Comparison of ENCODE assay signal across 8 mouse cellular contexts in the genomic region with DNA sequence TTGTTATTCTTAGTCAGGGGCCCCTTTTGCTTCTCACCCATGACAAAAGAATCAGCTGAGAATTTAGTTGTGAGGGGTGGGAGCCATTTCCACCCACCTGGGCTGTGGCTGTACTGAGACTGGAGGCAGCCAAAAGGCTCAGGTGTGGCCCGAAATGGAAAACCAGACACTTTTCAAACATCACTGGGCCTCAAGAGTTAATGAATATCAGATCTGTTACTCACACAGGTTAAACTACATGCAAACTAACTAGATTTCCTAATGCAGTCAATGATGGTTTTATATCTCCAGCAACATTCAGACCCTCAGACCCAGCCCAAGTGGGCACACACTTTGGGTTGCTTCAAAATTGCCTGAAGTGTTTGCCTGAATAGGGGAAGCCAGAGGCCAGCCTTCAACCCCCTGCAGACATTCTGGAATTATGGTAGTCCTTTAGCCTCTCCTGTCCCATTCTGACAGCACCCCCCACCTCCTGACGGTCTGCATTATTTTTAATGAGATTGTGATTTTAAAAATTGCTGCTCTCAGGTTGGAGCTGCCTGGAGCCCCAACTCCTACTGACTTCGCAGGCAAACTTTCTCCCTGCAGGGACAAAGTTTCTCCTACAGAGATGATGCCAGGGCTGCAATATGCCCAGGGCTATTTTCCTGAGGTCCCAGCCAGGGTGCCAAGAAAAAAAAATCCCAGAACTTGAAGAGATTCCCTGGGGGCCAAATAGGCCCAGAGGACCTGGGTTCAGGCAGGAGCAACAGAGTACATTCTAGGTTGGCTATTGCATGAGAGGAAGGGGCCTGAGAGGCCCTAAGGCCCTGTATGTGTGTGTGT. TPM values are rescaled to one million over a fixed set of nuclear protein-coding genes. Genes with fewer than 3 reads are reported as not detected.
DNase-seq lines count a peak whose midpoint lies in the region; ATAC-seq and TF ChIP-seq lines count a peak whose summit lies in the region.

No protein-coding gene starts in this region.

- H3K4me1 ChIP-seq in lung, embryonic 14.5 days (ENCODE audit: insufficient read depth) = peaks cover 3% of the 10 kb centered on the region
- peaks cover 16% of the 10 kb centered on the region; the same call in 1 of the 2 replicates for H3K4me1 ChIP-seq in forebrain, embryonic 13.5 days
- H3K4me1 ChIP-seq in limb, embryonic 11.5 days (ENCODE audit: control insufficient read depth, insufficient read depth, low read length) = peaks cover 9% of the 10 kb centered on the region
- peaks cover 17% of the 10 kb centered on the region for H3K4me1 ChIP-seq in olfactory bulb, adult 2 months (ENCODE audit: control insufficient read depth, insufficient read depth, low read length)

- peak overlapping the region; percentile 100 for H3K27ac ChIP-seq in lung, embryonic 14.5 days (ENCODE audit: low read depth)
- H3K27ac ChIP-seq in forebrain, embryonic 13.5 days = peak overlapping the region; percentile 99
- H3K27ac ChIP-seq in limb, embryonic 11.5 days (replicated peaks; ENCODE audit: low read depth, low read length) = peak overlapping the region; percentile 72; the same call in 1 of the 2 replicates
- H3K27ac ChIP-seq in olfactory bulb, adult 2 months (ENCODE audit: insufficient read depth, low read depth, low read length) = no peak overlapping the region

- no peaks in the 10 kb centered on the region for H3K27me3 ChIP-seq in lung, embryonic 14.5 days (ENCODE audit: insufficient read depth, low read length)
- peaks cover 74% of the 10 kb centered on the region for H3K27me3 ChIP-seq in forebrain, embryonic 13.5 days
- no peaks in the 10 kb centered on the region for H3K27me3 ChIP-seq in limb, embryonic 11.5 days (ENCODE audit: control insufficient read depth, insufficient read depth, low read length)

- intact Hi-C loops in left cerebral cortex, postnatal 10 days (cut with DNase I) = no loop called here

- H3K4me2 ChIP-seq in lung, embryonic 14.5 days = peak overlapping the region; percentile 69
- peak overlapping the region; percentile 70 for H3K4me2 ChIP-seq in forebrain, embryonic 13.5 days
- peak overlapping the region; percentile 92 for H3K4me2 ChIP-seq in limb, embryonic 11.5 days (ENCODE audit: low read depth, severe bottlenecking)

- peaks cover 69% of the 10 kb centered on the region for H3K36me3 ChIP-seq in lung, embryonic 14.5 days (ENCODE audit: insufficient read depth)
- H3K36me3 ChIP-seq in forebrain, embryonic 13.5 days (ENCODE audit: poor library complexity, severe bottlenecking) = peaks cover 12% of the 10 kb centered on the region
- no peaks in the 10 kb centered on the region for H3K36me3 ChIP-seq in limb, embryonic 11.5 days (ENCODE audit: control insufficient read depth, insufficient read depth, low read length)

- WGBS in lung, embryonic 14.5 days = 6% methylated on average over 3 of the region's 3 CpGs
- WGBS in forebrain, embryonic 13.5 days = 41% methylated on average over 3 of the region's 3 CpGs
- WGBS in limb, embryonic 11.5 days = 19% methylated on average over 3 of the region's 3 CpGs
- WGBS in olfactory bulb, adult 2 months = 65% methylated on average over 3 of the region's 3 CpGs

- DNase-seq in lung, embryonic 14.5 days = peak; percentile 37
- DNase-seq in lung, adult 18-20 months = no peak
- DNase-seq in limb, embryonic 11.5 days (ENCODE audit: low spot score) = no peak
- DNase-seq in urinary bladder, postnatal 14 days (ENCODE audit: low spot score) = no peak
- no peak for DNase-seq in left cerebral cortex, postnatal 10 days (ENCODE audit: extremely low spot score in 1 of 2, low spot score in 2 of 2)

- peak overlapping the region; percentile 100 for H3K9ac ChIP-seq in lung, embryonic 14.5 days
- peak overlapping the region; percentile 94 for H3K9ac ChIP-seq in forebrain, embryonic 13.5 days
- peak overlapping the region; percentile 99 for H3K9ac ChIP-seq in limb, embryonic 11.5 days (ENCODE audit: low read length)

- no peak for TF ChIP-seq POLR2A in olfactory bulb, adult 2 months (IDR thresholded peaks at IDR 0.05; ENCODE audit: insufficient read depth, low read depth, low read length)

- TF ChIP-seq CTCF in lung, embryonic 14.5 days (IDR thresholded peaks at IDR 0.05; ENCODE audit: low read depth) = no peak
- no peak for TF ChIP-seq CTCF in olfactory bulb, adult 2 months (IDR thresholded peaks at IDR 0.05; ENCODE audit: insufficient read depth, low read depth, low read length)

- H3K9me3 ChIP-seq in lung, embryonic 14.5 days (ENCODE audit: low read depth, low read length) = no peaks in the 10 kb centered on the region
- no peaks in the 10 kb centered on the region for H3K9me3 ChIP-seq in forebrain, embryonic 13.5 days (replicated peaks)
- H3K9me3 ChIP-seq in limb, embryonic 11.5 days (ENCODE audit: control insufficient read depth, low read length) = no peaks in the 10 kb centered on the region

- H3K4me3 ChIP-seq in lung, embryonic 14.5 days (ENCODE audit: low read depth, low read length) = peak overlapping the region; percentile 96
- peak overlapping the region; percentile 72 for H3K4me3 ChIP-seq in forebrain, embryonic 13.5 days
- peak overlapping the region; percentile 76 for H3K4me3 ChIP-seq in limb, embryonic 11.5 days (ENCODE audit: low read depth, low read length)
- peak overlapping the region; percentile 5; the same call in 1 of the 2 replicates for H3K4me3 ChIP-seq in olfactory bulb, adult 2 months (ENCODE audit: insufficient read depth, low read depth, low read length)

- no peak for ATAC-seq in lung, embryonic 14.5 days (ENCODE audit: insufficient read depth)
- ATAC-seq in forebrain, embryonic 13.5 days = no peak
- ATAC-seq in limb, embryonic 11.5 days (ENCODE audit: insufficient number of reproducible peaks, low FRiP score, low TSS enrichment, low read depth) = no peak
- no peak for ATAC-seq in megakaryocyte-erythroid progenitor cell, adult 5-6 weeks (replicated peaks; ENCODE audit: low FRiP score, low TSS enrichment, poor library complexity, severe bottlenecking)

RNA-seq across cellular contexts. Expression of gene Nr2f2, which starts 9.6 kb away (rescaled TPM):
- polyA plus RNA-seq in lung, embryonic 14.5 days (2014; fragmentation: Nextera tagmentation; extraction: Ambion mirVana) = 142 and 146 TPM in 2 replicates
- 97.9 and 132 TPM in 2 replicates for polyA plus RNA-seq in forebrain, embryonic 13.5 days (2015; fragmentation: Nextera tagmentation; extraction: Ambion mirVana)
- polyA plus RNA-seq in limb, embryonic 11.5 days (2014; fragmentation: Nextera tagmentation; extraction: Ambion mirVana) = 71.4 and 79.5 TPM in 2 replicates
- not detected in 2 replicates for polyA plus RNA-seq in olfactory bulb, adult 2 months (2012; ENCODE audit: insufficient read depth, insufficient read length, low replicate concordance, missing spikeins)
- total RNA-seq in megakaryocyte-erythroid progenitor cell, adult 5-6 weeks (2014; fragmentation: Nextera tagmentation) = not detected in 2 replicates
- not detected in 2 replicates for total RNA-seq in megakaryocyte-erythroid progenitor cell, adult 5-6 weeks (2017)
- 10 to 100 TPM; 45.7 to 55.9 TPM for total RNA-seq in left cerebral cortex, postnatal 10 days (2021)

Comparison
In these comparisons a context has a peak if more than half of its experiments do, and no peak if none do; other contexts are left out.
1. H3K4me3 ChIP-seq: peak in every context shown above with its lines; median percentile 96 in lung, embryonic 14.5 days; 76 in limb, embryonic 11.5 days; 72 in forebrain, embryonic 13.5 days; 5 in olfactory bulb, adult 2 months.
2. RNA of gene Nr2f2, which starts 9.6 kb away (polyA plus RNA-seq): 142 to 146 TPM in lung, embryonic 14.5 days, 97.9 to 132 TPM in forebrain, embryonic 13.5 days and 71.4 to 79.5 TPM in limb, embryonic 11.5 days; not detected in olfactory bulb, adult 2 months; every median in the first group is over 10 times any median in the second.
3. Peak in every context shown above with its lines, with median percentiles within 50 percentile points of each other: H3K4me2 ChIP-seq and H3K9ac ChIP-seq.